Mouse (Mus musculus): Measurements from ENCODE around the gene Lhx3.

Gene Lhx3

DNA sequence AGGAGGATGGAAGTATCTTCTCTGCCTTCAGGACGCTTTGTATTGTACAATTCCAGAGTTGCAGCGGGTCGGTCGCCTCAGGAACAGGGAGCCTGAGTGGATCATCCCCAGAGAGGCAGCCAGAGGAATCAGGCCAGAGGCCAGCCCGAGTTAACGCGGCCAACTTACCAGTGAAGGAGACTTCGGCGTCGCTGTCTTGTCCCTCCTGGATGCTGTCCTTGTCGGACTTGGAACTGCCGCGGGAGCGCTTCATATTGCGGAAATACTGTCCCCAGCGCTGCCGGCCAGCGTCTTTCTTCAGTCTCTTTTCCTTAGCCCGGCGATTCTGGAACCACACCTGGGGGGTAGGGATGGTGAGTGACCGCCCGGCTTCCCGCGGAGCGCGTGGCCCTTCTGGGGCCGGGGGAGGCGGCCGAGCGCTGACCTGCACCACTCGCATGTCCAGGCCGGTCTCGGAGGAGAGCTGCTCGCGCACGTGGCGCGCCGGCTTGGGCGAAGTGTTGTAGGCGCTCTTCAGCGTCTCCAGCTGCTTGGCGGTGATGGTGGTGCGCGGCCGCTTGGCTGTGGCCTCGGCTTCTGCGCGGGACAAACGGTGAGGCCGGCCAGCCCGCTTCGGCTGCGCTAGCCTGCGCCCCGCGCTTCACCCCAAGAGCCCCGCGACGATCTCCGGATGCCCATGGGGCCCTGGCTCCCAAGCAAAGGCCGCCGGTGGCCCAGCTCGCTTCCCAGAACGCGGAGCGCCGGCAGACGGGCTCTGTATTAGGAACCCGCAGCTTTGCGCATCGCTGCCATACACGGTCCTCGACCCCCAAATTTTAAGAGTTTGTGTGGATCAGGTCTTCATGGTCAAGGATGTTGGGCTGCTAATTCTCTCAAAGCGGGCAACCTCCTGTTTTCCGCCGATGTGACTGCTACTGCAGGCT, 5.9 kb downstream of the Lhx3 start:
- DNase-seq (ENCODE audit: low read depth, low spot score): peak; percentile 21

- DNase-seq (ENCODE audit: low read depth, low spot score): no peak
Measured at GRCm38 (mm10) chr2:26198488-26198887, 9.6 kb downstream of the Lhx3 start.

DNA sequence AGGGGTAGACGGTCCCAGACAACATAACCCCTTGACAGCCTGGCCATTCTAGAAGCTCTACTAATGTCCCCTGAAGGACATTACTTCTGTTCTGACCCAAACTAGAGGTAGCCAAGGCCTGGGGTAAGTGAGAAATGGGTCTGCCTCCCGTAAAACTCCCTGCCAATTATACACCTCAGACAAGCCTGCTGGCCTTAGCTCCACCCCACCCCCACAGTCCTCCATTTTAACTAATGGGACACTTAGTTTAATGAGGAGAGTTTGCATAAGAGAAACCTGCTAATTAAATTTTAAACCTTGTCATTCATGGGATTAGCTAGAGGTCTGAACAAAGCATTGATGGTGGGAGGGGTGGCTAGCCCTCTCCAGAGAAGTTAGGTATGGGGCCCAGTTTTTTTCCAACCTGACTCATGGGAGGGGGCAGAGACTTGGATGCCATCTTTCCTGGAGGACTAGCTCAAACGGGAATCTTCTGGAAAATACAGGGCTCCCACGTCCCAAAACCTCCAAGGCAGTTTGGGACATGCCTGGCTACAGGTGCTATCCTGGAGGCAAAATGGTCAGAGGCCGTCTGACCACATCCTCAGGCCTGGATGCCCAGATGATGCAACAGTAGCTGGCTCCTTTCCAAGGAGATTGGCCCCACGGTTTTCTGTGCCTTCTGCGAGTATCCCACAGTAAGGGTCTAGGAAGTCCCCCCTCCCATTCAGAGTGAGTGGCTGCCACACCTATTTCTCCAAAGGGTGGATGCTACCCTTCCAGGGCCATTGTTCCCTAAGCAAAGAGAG, 13.3 kb downstream of the Lhx3 start:
- no peak for DNase-seq (ENCODE audit: low read depth, low spot score)

DNA sequence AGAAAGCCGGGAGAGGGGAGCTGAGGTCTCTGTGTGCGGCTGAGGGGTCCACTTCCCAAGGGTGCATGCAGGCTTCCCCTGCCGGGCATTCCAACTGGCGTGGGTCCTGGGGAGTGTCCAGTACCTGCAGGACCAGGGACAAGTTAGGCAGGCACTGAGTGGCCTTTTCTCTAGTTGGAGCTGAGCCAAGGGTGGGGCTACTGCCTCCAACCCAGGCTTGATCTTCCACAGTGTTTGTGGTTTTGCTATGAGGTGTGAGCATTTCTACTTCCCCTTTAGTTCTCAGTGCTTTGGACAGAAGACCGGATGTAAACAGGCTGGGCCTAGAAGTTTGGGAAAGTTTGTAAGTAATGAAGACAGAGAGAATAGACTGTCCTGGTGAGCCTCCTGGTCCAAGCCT, 19.6 kb downstream of the Lhx3 start:
- DNase-seq (ENCODE audit: low read depth, low spot score): no peak

DNA sequence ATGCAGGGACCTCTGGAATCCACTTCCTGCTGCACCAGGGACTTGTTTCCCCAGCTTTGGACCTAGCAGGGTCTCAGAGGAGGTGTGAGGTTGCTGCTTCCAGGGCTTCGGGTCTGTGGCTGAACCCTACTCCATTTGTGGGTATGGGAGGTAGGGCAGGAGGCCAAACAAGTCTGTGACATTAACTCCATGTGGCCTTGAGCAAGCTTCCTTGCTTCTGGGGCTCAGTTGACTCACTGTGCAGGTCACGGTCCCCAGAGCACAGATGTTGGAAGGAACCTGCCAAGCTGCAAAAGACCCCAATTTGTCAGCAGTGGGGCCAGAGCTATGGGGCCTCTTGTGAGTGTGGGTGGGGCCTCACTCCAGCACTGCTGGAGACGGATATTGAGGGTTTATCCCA, 23.7 kb downstream of the Lhx3 start:
- no peak for DNase-seq (ENCODE audit: low read depth, low spot score)

DNA sequence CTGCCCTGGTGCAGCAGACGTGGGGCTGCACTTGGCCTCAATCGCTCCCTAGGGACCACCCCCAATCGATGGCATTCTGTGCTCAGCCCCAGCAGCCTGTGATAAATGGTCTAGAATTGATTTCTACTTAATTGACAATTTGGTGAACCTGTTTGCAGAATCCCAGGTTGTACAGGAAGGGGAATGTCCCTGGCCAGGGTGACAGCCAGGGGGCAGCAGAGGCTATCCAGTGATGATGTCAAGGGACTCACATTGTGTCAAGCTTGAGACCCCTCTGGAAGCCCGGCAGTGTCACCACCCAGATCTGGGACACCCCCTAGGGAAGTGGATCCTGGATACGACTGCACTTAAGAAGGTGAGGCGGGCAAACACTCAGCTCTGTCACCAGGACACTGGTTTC, 25.4 kb downstream of the Lhx3 start:
- DNase-seq (ENCODE audit: low read depth, low spot score): peak; percentile 41

- no peak for DNase-seq (ENCODE audit: low read depth, low spot score)
Measured at GRCm38 (mm10) chr2:26177189-26177588, 30.9 kb downstream of the Lhx3 start.

DNA sequence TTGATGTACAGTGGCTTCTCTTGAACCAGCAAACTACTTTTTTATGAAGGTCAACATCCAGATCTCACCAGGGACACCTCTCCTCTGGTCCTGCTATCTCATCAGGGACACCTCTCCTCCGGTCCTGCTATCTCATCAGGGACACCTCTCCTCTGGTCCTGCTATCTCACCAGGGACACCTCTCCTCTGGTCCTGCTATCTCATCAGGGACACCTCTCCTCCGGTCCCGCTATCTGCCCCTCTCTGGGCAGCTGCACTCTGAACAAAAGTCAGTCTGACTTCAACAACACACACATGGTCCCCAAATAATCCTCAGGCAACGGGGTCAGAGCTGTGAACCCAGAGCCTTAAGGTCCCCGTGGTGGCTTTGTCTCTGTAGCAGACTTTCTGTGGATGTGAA, 31.4 kb downstream of the Lhx3 start:
- no peak for DNase-seq (ENCODE audit: low read depth, low spot score)

GRCm38 (mm10) chr2:26175191-26175590, 32.9 kb downstream of the Lhx3 start:
- DNase-seq (ENCODE audit: low read depth, low spot score): no peak

- DNase-seq (ENCODE audit: low read depth, low spot score): no peak
Measured at GRCm38 (mm10) chr2:26172166-26172565, 35.9 kb downstream of the Lhx3 start.

DNA sequence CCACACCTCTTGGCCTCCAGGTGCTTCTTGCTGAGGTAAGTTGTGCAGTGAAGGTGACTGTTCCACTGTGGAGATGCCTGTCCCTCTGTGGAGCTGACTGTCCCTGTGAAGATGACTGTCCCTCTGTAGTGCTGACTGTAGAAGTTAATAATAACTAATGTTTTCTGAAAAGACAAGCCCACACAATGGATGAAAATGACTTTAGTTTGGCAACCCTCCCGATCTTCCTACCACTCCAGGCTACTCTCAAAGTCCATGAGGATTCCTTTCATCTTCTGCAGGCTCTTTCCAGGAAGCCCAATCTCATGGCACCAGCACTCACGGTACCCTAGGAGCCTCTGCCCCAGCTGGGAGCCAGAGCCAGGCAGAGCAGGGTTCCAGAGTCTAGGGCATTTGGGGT, 37.7 kb downstream of the Lhx3 start:
- DNase-seq (ENCODE audit: low read depth, low spot score): no peak

GRCm38 (mm10) chr2:26168843-26169579, 39.1 kb downstream of the Lhx3 start:
- no peak for DNase-seq (ENCODE audit: low read depth, low spot score)

DNA sequence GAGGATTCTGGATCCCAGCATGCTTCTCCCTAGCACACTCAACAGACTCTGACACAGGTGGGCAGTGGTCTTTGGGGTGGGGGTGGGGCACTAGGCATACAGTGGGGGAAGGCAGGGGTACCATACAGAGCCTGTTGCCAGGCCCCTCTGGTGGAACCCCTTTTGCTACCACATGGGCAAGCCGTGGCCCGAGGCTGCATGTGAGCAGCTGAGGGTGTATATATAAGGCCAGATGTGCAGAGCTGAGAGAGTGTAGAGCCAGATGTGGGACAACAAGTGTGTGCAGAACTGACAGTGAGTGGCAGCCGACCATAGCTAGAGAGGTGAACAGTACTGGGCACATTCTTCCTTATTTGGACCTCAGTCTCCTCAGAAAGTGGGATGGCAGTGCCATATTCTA, 41.2 kb downstream of the Lhx3 start:
- DNase-seq (ENCODE audit: low read depth, low spot score): no peak

GRCm38 (mm10) chr2:26158064-26158463, 50.0 kb downstream of the Lhx3 start:
- no peak for DNase-seq (ENCODE audit: low read depth, low spot score)

DNA sequence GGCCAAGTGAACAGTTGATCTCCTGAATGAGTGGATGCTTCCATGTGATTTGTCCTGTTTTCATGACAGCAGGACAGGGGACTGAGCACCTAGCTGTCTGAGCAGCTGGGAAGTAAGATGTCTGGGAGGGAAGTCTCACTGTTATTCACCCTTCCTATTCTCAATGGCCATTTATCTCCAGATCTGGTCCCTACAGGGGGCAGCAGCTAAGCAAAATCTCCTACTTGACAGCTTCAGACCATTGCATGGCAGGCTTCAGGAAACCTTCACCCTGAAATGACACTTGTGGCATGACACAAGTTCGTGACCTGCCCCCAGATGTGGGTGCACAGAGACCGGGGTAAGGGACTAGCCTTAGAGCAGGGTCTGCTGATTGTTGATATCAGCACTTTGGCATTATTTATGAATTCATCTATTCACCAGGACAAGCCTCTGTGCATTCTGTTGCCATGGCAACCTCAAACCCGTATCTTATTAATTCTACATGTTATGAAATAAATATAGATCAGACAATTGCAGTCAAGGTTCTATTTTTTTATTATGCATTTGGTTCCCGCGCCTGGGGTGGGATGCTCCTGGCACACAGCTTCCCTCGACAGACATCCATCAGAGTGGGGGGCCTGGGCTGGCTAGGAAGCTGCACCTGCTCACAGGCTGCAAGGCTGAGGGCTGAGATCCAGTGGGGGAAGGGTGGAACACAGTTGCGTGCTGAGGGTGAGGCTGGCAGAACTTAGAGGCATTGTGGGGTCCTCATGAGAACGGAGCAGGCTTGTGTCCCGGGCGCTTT, 51.7 kb downstream of the Lhx3 start:
- DNase-seq (ENCODE audit: low read depth, low spot score): no peak

DNA sequence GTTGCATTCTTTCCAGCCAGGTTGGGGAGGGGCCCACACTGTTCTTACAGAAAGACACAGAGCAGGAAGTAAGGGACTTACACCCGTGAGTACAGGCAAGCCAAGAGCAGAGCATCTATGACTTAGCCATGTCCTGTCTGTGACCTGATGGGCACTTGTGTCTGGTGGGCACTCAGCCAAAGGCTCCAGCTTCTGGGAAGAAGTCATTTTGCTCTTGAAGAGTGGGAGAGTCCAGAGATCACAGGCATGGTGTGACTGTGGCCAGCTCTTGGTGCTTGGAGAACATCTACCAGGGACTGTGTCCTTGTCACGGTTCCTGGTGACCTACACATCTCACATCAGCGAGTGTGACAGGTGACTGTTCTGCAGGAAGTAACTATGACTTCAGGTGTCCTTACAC, 52.4 kb downstream of the Lhx3 start:
- no peak for DNase-seq (ENCODE audit: low read depth, low spot score)

DNA sequence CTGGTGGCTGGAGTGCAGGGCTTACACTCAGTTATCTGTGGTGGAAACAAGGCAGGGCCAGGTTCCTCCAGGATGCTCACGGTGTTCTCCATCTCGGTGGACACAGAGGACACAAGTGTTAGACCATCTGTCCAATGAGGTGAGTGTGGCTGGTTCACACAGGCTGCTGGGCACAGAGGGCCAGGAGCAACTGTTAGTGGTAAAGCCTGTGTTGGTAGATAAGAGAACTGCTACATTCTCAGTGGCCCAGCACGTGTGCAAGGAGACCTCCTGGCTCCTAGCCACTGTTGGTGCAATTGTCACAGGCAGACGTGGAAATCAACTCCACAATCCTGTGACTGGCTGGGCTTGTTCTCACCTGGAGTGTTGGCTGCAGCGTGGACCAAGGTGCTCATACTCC, 53.5 kb downstream of the Lhx3 start:
- DNase-seq (ENCODE audit: low read depth, low spot score): no peak

DNA sequence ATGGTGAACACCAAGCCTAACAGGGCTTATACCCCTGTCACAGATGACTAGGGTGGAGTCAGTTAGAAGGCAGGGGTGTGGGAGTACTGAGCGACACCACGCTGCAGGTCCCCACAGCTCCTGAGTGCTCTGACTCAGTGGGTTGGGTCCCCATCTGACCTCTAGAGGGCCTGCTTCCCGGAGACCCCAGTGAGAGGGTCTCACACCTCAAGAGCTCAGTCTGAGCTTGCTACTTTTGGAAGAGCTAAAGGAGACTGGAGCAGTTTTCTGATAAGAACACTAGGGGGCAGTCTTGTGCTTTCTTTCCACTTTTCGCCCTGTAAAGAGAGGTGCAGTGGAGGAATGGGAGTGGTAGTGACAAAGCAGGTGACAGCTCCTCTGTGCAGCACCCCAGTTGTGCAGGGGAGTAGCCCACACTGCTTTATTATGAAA, 54.2 kb downstream of the Lhx3 start:
- peak; percentile 85 for DNase-seq (ENCODE audit: low read depth, low spot score)

DNA sequence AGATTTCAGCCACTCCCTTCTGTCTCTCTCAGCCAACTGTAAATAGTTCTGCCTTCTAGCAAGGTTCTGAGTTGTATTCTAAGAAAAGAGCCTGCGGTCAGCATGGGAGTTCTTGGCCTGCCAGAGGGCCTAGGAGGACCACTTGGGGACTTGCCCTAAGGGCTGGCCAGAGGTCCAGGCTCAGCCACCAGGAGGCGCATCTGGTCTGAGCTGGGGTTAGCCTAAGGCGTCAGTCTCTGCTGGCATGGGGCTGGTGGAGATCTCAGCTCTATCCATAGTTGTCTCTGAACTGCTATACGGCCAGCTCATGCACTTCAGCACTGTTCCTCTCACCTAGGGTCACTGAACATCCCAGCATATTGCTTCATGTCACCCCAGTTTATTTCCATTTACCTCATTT, 54.8 kb downstream of the Lhx3 start:
- DNase-seq (ENCODE audit: low read depth, low spot score): peak; percentile 62
